Mouse (Mus musculus) bone marrow, adult 2 months (tissue): Measurements from ENCODE around the gene Actg1.

Experiments used
- CTCF ChIP-seq: fragments of 200-500 bp; IDR thresholded peaks from 2 replicates; pipeline ENCODE4 v1.5.1; 2011; ENCODE audit warnings: low read length, control low read depth; ENCODE audit not compliant: control insufficient read depth, insufficient read depth
- POLR2A ChIP-seq: fragments of 200-500 bp; IDR thresholded peaks from 2 replicates; pipeline ENCODE4 v1.6.1; 2011; ENCODE audit warnings: low read depth, mild to moderate bottlenecking, control low read depth, low read length, borderline replicate concordance; ENCODE audit not compliant: control insufficient read depth

DNA sequence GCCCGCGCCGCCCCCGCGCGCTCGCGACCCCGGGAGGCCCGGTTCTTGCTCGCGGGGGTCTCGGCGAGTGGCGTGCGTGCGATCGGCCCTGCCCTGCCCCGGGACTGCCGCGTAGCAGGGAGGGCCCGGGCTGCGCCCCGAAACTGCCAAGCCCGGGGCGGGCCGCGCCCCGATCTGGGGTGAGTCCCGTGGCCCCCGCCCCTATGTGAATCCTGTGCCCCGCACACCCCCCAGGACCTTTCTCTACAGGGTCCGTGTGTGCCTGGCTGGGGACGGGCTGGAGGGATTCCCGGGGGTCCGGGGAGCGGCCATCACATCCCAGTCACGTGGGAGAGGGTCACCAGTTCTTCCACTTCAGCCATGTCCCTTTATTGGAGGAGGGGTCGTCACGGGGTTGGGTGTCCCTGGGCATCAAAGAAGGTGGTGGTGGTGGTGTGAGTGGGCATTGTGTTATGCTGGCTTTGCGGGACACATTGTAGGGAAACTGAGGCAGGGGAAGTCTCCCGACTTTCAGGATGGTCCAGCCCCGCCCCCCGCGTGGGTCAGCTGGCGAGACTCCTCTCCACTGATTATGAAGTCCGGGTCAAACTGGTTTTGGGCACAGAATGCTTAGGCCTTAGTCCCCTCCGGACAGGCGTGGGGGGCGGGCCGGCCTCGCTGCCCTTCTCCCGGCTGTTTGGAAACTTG lies 485 bp upstream of the Actg1 start:
- TF ChIP-seq CTCF (no peak), POLR2A (peak; percentile 58; the same call in 1 of the 2 replicates)
